Mouse (Mus musculus): ENCODE measurements around the gene 1700037C18Rik. TPM values are rescaled to one million over a fixed set of nuclear protein-coding genes. Genes with fewer than 3 reads are reported as not detected.

The 1700037C18Rik gene
- polyA plus RNA-seq, 1 experiment, result 364 TPM

GRCm38 (mm10) chr16:3848416-3848815 is 60.1 kb downstream of the 1700037C18Rik start:
- no peaks in the 10 kb centered on the region; the same call in 1 of the 2 replicates for H3K36me3 ChIP-seq (ENCODE audit: control insufficient read depth, insufficient read depth, low read length)
- TF ChIP-seq CTCF (IDR thresholded peaks at IDR 0.05; ENCODE audit: control insufficient read depth, insufficient read depth, insufficient replicate concordance, low read depth, low read length) (no peak), POLR2A (IDR thresholded peaks at IDR 0.05; ENCODE audit: control insufficient read depth, low read depth, low read length) (no peak)
- H3K27me3 ChIP-seq (ENCODE audit: control insufficient read depth, insufficient read depth, low read length), result no peaks in the 10 kb centered on the region
- no peak overlapping the region for H3K4me3 ChIP-seq (ENCODE audit: control insufficient read depth, low read depth, low read length)
- peaks cover 3% of the 10 kb centered on the region for H3K4me1 ChIP-seq (ENCODE audit: control insufficient read depth, insufficient read depth, low read length)
- no peak overlapping the region for H3K27ac ChIP-seq (ENCODE audit: control insufficient read depth, insufficient read depth, low read depth, low read length)

GRCm38 (mm10) chr16:3847871-3848270 is 60.6 kb downstream of the 1700037C18Rik start:
- H3K4me3 ChIP-seq (ENCODE audit: control insufficient read depth, low read depth, low read length), result peak overlapping the region; percentile 2; the same call in 1 of the 2 replicates
- H3K27ac ChIP-seq (ENCODE audit: control insufficient read depth, insufficient read depth, low read depth, low read length), result no peak overlapping the region
- H3K4me1 ChIP-seq (ENCODE audit: control insufficient read depth, insufficient read depth, low read length), result peaks cover 4% of the 10 kb centered on the region
- H3K27me3 ChIP-seq (ENCODE audit: control insufficient read depth, insufficient read depth, low read length), result no peaks in the 10 kb centered on the region
- H3K36me3 ChIP-seq (ENCODE audit: control insufficient read depth, insufficient read depth, low read length), result no peaks in the 10 kb centered on the region; the same call in 1 of the 2 replicates
- TF ChIP-seq CTCF (IDR thresholded peaks at IDR 0.05; ENCODE audit: control insufficient read depth, insufficient read depth, insufficient replicate concordance, low read depth, low read length) (no peak), POLR2A (IDR thresholded peaks at IDR 0.05; ENCODE audit: control insufficient read depth, low read depth, low read length) (no peak)

GRCm38 (mm10) chr16:3846711-3847518 is 61.6 kb downstream of the 1700037C18Rik start, which contains the start of gene Zfp174:
Zfp174 (plus strand) TSS chr16:3847268.
- H3K36me3 ChIP-seq (ENCODE audit: control insufficient read depth, insufficient read depth, low read length), result no peaks in the 10 kb centered on the region; the same call in 1 of the 2 replicates
- no peaks in the 10 kb centered on the region for H3K27me3 ChIP-seq (ENCODE audit: control insufficient read depth, insufficient read depth, low read length)
- H3K4me1 ChIP-seq (ENCODE audit: control insufficient read depth, insufficient read depth, low read length), result peaks cover 5% of the 10 kb centered on the region
- H3K4me3 ChIP-seq (ENCODE audit: control insufficient read depth, low read depth, low read length), result peak within 1 kb of the TSS; percentile 95
- peak; percentile 80 for TF ChIP-seq POLR2A (IDR thresholded peaks at IDR 0.05; ENCODE audit: control insufficient read depth, low read depth, low read length)
- TF ChIP-seq CTCF (IDR thresholded peaks at IDR 0.05; ENCODE audit: control insufficient read depth, insufficient read depth, insufficient replicate concordance, low read depth, low read length), result no peak
- H3K27ac ChIP-seq (ENCODE audit: control insufficient read depth, insufficient read depth, low read depth, low read length), result peak within 1 kb of the TSS; percentile 71

Other genes with a start within 250 kb of the 1700037C18Rik start
- 0.04 TPM in 1 of 2 replicates, not detected in the other for gene Mefv, start 190.6 kb downstream of the 1700037C18Rik start, polyA plus RNA-seq (2012; rRNA removed)
- 11.1 and 11.7 TPM in 2 replicates for gene Zfp263, start 164.6 kb downstream of the 1700037C18Rik start, polyA plus RNA-seq (2012; rRNA removed)
- gene Olfr15, start 77.8 kb downstream of the 1700037C18Rik start, polyA plus RNA-seq (2012; rRNA removed), result not detected in 2 replicates
- 1.5 TPM in 2 replicates for gene Zfp174, start 61.4 kb downstream of the 1700037C18Rik start, polyA plus RNA-seq (2012; rRNA removed)
- 127 and 130 TPM in 2 replicates for gene Naa60, start 36.3 kb downstream of the 1700037C18Rik start, polyA plus RNA-seq (2012; rRNA removed)
- gene Zfp597, start 24.1 kb downstream of the 1700037C18Rik start, polyA plus RNA-seq (2012; rRNA removed), result 11.2 and 14.3 TPM in 2 replicates
- 0.12 TPM in 1 of 2 replicates, not detected in the other for gene Gm20695, start 24.0 kb downstream of the 1700037C18Rik start, polyA plus RNA-seq (2012; rRNA removed)
- 26.2 and 29.4 TPM in 2 replicates for gene Cluap1, start 112 bp upstream of the 1700037C18Rik start, polyA plus RNA-seq (2012; rRNA removed)
- 0.64 and 0.80 TPM in 2 replicates for gene Nlrc3, start 67.9 kb upstream of the 1700037C18Rik start, polyA plus RNA-seq (2012; rRNA removed)
- 175 and 188 TPM in 2 replicates for gene Slx4, start 95.1 kb upstream of the 1700037C18Rik start, polyA plus RNA-seq (2012; rRNA removed)
- gene Dnase1, start 128.3 kb upstream of the 1700037C18Rik start, polyA plus RNA-seq (2012; rRNA removed), result 0.14 and 0.17 TPM in 2 replicates
- gene Trap1, start 169.1 kb upstream of the 1700037C18Rik start, polyA plus RNA-seq (2012; rRNA removed), result 70.0 and 72.4 TPM in 2 replicates

All from testis, adult 2 months (tissue).